Mouse (Mus musculus) gastrocnemius, postnatal 25 days (tissue): ENCODE measurements around the gene Nin. TPM values are rescaled to one million over a fixed set of nuclear protein-coding genes. Genes with fewer than 3 reads are reported as not detected.
"Not testable (repeated sequence)": the region's sequence is repeated elsewhere in the genome, so short reads cannot be mapped to it uniquely, and the experiment has no call there.

Source experiments
- DNase-seq: peaks from one replicate; pipeline ENCODE4 v3.0.0; 2022
- long read RNA-seq, 2 experiments: library from polyadenylated mRNA; stranded (forward); transcript quantifications; one replicate each; pipeline ENCODE4 v2.0.0; 2021
- total RNA-seq, 2 experiments: library from RNA; stranded (reverse); gene quantifications; 1 replicate in 1 of 2; 2 replicates in 1 of 2; pipeline ENCODE4 v1.2.3; 2021

The Nin gene
- 10 to 100 TPM; 20.4 to 20.9 TPM for total RNA-seq
- long read RNA-seq, experiment 1, full-length matches to known transcripts, result 1 of 1 reads
- long read RNA-seq, experiment 1, partial matches to known transcripts, result 0 of 1 reads
- long read RNA-seq, experiment 1, other reads (novel, unspliced or antisense), result 0 of 1 reads
- long read RNA-seq, experiment 2, full-length matches to known transcripts, result 1 of 5 reads
- long read RNA-seq, experiment 2, partial matches to known transcripts, result 1 of 5 reads
- long read RNA-seq, experiment 2, other reads (novel, unspliced or antisense), result 3 of 5 reads

DNA sequence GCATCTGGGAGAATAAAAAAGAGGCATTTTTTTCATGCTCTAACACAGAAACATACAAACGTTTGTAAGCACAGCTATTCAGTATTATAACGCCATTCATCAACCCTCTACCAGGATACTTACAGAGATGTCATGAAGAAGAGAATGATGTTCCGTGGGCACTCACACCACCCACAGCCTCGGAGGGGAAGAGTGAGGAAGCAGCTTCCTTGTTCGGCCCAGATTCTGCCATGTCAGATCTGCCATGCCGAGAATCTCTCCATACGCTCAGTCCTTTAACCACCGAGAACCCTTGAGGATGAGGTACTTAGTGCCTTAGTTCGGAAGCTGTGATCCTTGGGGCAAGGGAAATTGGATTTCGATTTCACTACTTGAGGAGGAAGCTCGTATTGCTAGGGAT is at the start of gene Nin:
Gene Nin (minus strand): TSS at position 367 of the 400 bp plus-strand sequence.
- no peak for DNase-seq

- DNase-seq, result no peak
Observed at GRCm38 (mm10) chr12:70161057-70161456, 47.5 kb upstream of the Nin start.

- DNase-seq, result no peak
Observed at GRCm38 (mm10) chr12:70157292-70158066, 44.0 kb upstream of the Nin start.

- DNase-seq, result no peak
Observed at GRCm38 (mm10) chr12:70156222-70156621, 42.7 kb upstream of the Nin start.

DNA sequence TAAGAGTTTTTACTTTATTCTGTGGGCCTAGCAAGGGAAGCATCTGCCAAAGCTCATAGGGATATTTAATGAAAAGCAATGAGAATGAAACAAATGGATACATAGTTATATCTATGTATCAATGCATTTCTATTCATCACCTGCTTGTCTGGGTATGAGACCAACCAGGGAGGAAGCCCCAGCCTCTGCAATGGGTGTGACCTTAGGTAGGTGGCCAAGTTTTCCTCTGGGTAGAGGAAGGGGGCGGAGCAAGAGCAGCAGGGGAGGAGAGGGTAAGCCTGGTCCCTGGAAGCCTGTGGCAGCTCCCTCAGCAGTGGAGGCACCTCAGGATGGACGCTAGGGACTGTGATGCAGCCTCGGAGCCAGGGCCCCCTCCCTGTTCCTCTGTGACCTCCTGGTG is 40.3 kb upstream of the Nin start, which contains the start of gene Abhd12b:
Gene Abhd12b (plus strand): TSS at position 301 of the 400 bp plus-strand sequence.
- no peak for DNase-seq

- DNase-seq, result no peak
Observed at GRCm38 (mm10) chr12:70148631-70149265, 35.2 kb upstream of the Nin start.

DNA sequence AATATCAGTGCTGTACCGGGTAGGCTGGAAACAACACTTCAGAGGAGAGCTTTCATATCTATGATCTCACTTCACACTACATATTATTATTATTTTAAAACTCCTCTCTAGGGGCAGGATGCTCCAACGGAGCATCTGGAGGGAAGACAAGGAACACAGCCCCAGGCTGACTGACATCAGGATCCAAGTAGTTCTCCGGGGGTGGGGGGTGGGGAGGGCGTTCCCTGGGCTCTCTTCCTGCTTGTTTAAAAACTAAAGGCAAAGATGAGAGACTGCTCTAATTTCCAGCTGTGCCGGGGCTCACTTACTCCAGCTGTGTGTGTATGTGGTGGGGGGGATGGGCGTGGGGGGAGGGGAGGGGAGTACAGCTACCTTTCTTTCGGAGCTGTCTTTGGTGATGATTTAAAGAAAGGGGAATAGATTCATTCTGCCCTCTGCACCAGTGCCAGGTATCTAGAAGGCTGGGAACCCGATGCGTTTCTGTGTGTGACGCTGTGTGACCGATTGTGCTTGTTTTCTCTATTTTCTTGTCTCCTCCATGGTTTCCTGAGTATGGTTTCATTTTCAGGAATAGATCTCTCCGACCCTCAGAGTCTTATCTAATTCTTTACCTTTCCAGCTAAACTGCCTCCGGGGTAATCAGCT is 34.6 kb upstream of the Nin start:
- DNase-seq, result no peak

DNA sequence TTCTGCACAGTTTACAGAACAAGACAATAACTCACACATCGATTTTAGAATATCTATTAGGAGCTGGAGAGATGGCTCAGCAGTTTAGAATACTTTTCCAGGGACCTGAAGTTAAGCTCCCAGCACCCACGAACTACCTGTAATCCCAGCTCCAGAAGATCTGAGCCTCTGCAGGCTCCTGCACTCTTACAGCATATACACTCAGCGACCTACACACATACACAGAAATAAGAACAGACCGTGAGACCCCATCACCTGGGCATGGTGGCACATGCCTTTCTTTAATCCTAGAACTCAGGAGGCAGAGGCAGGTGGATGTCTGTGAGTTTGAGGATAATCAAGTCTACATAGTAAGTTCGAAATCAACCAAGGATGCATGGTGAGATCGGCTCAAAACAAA is 32.1 kb upstream of the Nin start:
- no peak for DNase-seq

DNA sequence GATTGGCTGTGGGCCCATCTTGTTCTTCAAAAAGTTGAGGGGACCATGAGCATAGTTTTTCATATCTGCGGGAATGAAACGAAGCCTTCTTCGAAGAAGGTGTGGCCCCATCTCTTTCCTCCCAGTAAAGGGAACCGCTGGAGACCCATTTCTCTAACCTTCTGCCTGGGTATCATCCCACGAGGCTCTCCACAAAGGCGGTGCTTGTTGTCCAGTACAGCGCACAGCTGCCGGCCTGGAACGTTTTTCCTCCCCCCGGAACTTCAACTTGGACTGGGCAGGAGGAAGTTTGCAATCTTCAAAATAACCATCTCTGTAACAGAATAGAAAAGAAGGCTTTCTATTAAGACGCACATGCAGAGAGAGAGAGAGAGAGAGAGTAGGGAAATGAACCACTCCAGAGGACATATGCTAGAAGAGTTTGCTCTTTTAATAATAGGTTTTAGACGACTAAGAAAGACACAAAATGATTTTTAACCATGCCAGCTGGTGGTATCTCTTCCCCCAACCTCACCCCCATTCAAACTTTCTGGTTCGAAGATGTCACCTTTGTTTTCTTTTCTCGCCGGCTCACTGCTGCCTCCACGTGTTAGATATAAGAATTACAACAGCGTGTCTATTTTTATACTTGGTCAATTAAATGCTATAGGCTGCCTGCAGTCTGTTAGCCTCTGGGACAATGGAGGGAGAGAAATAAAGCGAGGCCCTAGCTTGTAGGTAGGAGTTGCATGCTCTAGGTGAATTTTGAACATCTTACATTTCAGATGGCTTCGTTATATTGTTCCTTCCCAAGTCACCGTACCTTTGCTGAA is 31.3 kb upstream of the Nin start:
- no peak for DNase-seq

- not testable (repeated sequence) for DNase-seq
Observed at GRCm38 (mm10) chr12:70144106-70144587, 30.6 kb upstream of the Nin start.

DNA sequence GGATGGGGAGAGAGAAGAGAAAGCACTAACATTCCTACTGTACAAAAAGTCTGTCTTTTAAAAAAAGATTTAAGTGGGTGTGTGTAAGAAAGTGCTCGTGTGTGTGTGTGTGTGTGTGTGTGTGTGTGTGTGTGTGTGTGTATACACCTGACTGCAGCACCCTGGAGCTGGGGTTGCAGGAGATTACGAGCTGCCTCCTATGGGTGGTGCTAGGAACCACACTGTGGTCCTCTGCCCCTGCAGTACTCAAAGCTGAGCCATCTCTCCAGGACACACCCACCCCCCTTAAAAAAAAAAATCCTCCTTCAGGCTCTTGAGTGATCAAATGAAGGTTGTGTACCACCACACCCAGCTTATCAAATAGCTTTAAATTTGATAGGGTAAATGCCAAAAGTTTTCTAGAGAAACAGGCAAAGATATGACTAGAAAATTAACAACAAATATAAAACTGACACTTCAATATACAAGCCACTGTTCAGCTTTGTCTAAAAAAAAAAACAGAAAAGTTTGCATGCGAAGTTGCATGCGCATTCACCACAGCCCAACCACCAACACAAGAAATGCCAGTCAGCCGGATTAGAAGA is 27.6 kb upstream of the Nin start:
- no peak for DNase-seq

DNA sequence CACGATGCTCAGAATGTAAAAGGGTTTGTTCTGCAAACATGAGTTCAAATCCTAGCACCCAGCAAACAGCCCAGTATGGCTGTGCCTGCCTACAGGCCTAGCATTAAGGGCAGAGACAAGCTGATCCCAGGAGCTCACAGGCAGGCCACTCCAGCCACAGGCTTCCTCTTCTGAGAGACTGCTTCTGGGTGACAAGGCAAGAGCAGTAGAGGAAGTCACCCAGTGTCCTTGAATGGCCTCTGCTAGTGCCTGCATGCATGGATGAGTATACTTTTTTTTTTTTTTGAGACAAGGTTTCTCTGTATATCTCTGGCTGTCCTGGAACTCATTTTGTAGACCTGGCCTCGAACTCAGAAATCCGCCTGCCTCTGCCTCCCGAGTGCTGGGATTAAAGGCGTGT is 27.0 kb upstream of the Nin start:
- no peak for DNase-seq

GRCm38 (mm10) chr12:70139871-70140270 is 26.4 kb upstream of the Nin start:
- DNase-seq, result no peak

DNA sequence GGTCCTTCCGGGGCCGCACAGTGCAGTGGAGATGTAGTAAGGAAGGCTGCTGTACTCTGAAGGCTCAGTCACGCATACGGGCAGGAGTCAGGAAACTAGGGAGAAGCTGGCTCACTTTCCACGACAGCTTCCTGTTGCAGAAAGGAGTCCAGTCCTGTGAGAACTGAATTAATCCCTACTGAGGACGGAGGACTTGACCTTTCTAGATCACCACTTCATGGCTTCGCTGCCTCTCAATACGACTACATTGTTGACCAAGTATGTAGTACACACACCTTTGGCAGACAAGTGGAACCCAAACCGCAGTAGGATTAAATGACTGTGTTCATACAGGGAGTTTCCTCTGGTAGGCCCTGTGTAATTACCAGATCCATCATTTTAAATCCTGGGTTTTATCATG is 24.1 kb upstream of the Nin start:
- DNase-seq, result no peak

GRCm38 (mm10) chr12:70137095-70137494 is 23.6 kb upstream of the Nin start:
- no peak for DNase-seq

GRCm38 (mm10) chr12:70136185-70136756 is 22.8 kb upstream of the Nin start:
- no peak for DNase-seq

DNA sequence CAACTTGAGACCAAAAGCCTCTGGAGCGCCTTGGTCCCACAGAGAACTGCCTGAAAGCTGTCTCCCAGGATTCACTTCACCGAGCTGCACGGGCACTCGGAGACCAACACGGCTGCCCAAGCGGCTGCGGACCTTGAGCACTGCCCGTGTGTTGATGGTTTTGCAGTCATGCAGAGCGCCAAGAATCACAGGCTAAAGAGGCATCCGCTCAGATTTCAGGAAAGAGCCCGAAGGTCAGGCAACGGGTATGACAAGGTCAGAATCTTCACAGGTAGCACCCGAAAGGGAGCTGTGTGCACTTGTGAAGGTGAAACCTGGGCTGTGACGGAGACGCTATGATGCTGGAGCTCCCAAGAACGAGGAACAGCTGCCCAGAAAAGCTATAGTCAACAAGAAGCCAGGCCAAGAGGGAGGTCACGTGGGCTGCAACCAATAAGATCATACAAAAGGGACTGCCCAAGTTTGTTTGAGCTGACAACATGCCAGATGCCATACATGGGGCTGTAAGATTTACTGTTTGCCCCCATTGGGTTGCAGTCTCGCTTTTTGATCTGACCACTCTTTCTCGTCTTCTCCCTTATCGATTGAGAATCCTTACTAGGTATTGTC is 21.2 kb upstream of the Nin start:
- DNase-seq, result no peak

DNA sequence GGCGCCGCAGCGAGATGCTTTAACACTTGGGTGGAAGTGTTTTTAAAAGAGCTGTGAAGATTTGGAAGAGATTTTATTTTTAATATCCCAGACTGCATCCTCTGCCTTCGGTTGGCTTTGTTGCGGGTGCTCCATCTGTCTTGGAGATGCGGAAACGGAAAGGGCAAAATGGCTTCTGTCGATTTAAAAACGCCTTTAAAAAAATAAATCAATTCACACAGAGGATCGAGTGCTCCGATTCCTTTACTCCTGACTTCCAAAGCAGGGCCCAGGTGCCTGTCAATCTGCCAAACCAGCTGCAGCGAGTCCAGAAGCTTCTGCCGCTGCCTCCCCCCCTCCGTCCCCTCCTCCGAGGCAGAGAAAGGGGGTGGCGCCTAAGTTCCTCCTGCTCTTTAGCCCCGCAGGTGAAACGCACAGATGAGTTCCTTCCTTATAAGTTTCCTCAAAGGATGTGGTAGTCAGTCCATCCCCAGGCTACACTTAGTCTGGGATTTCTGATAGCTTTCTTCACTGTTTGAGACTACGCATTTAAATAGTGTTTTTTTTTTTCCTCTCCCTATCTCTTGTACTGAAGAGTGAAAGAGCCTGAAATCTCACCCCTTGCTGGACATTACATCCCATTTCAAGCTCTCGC is 17.6 kb upstream of the Nin start:
- DNase-seq, result no peak

DNA sequence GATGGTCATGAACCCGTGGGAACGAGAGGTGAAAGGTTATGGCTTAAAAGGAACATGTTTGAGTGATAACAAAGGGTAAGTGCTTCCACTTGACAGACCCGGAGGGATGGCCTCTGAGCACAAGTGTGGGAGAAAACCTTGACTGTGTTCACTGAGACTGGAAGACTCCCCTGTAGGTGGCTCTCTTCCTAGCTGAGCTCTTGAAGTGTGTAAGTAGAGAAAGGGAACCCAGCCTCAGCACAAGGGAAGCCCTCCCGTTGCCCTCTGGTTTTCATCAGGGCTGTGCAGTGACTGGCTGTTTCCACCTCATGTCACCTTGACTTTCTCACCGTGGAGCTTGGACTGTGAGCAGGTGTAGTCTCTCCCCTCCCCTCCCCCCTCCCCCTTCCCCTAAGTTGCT is 15.6 kb upstream of the Nin start:
- DNase-seq, result no peak

GRCm38 (mm10) chr12:70126626-70127025 is 13.1 kb upstream of the Nin start:
- no peak for DNase-seq
